Mouse (Mus musculus): ENCODE measurements around the gene Sdf4.

GRCm38 (mm10) chr4:155981436-155982082 lies 11.1 kb upstream of the Sdf4 start:
- TF ChIP-seq CTCF (conservative IDR thresholded peaks at IDR 0.05; ENCODE audit: low read length): no peak
- TF ChIP-seq NANOG (IDR thresholded peaks at IDR 0.05; ENCODE audit: borderline replicate concordance, low read length): no peak
- no peak for TF ChIP-seq POU5F1 (IDR thresholded peaks at IDR 0.05; ENCODE audit: borderline replicate concordance, low read length)

Measured in E14TG2a.4 (cell line).